Mouse (Mus musculus) T-helper 1 cell (primary cell): ENCODE results near the gene Fam228b.
"Not testable (repeated sequence)": the region's sequence is repeated elsewhere in the genome, so short reads cannot be mapped to it uniquely, and the experiment has no call there.

Experiments
- in situ Hi-C: fragments of 300-600 bp; cut with MboI, MseI; formaldehyde crosslinking; loops from one replicate; pipeline ENCODE4 v1.15.1; 2025; ENCODE audit warnings: high pct_unique_total_duplicates

Gene Fam228b

GRCm38 (mm10) chr12:4768492-4769332 lies at the start of gene Fam228b, which contains the start of gene Pfn4:
Gene Fam228b (minus strand): TSS chr12:4769267.
Gene Pfn4 (plus strand): TSS chr12:4769022.
- in situ Hi-C loops, result no loop called here

- in situ Hi-C loops, result no loop called here
Measured at GRCm38 (mm10) chr12:4817361-4818101, 48.5 kb upstream of the Fam228b start, which contains the start of gene Sf3b6. Gene Sf3b6 (plus strand): TSS chr12:4817544.

- in situ Hi-C loops, result no loop called here
Measured at GRCm38 (mm10) chr12:4816680-4817360, 47.8 kb upstream of the Fam228b start.

GRCm38 (mm10) chr12:4813636-4814035 lies 44.6 kb upstream of the Fam228b start:
- in situ Hi-C loops, result no loop called here

- in situ Hi-C loops, result no loop called here
Measured at GRCm38 (mm10) chr12:4811705-4812104, 42.6 kb upstream of the Fam228b start.

GRCm38 (mm10) chr12:4811036-4811435 lies 42.0 kb upstream of the Fam228b start:
- in situ Hi-C loops, result no loop called here

- in situ Hi-C loops, result not testable (repeated sequence)
Measured at GRCm38 (mm10) chr12:4797471-4797870, 28.4 kb upstream of the Fam228b start.

GRCm38 (mm10) chr12:4793718-4794117 lies 24.7 kb upstream of the Fam228b start:
- in situ Hi-C loops, result no loop called here

- in situ Hi-C loops, result not testable (repeated sequence)
Measured at GRCm38 (mm10) chr12:4788128-4788527, 19.1 kb upstream of the Fam228b start.

- in situ Hi-C loops, result no loop called here
Measured at GRCm38 (mm10) chr12:4784466-4784865, 15.4 kb upstream of the Fam228b start.

GRCm38 (mm10) chr12:4783598-4783997 lies 14.5 kb upstream of the Fam228b start:
- in situ Hi-C loops, result no loop called here

GRCm38 (mm10) chr12:4781725-4782404 lies 12.8 kb upstream of the Fam228b start:
- in situ Hi-C loops, result not testable (repeated sequence)

- in situ Hi-C loops, result no loop called here
Measured at GRCm38 (mm10) chr12:4781270-4781669, 12.2 kb upstream of the Fam228b start.

- in situ Hi-C loops, result no loop called here
Measured at GRCm38 (mm10) chr12:4780245-4780644, 11.2 kb upstream of the Fam228b start.

GRCm38 (mm10) chr12:4777734-4778133 lies 8.7 kb upstream of the Fam228b start:
- in situ Hi-C loops, result no loop called here

GRCm38 (mm10) chr12:4775588-4775949 lies 6.5 kb upstream of the Fam228b start:
- in situ Hi-C loops, result no loop called here

- in situ Hi-C loops, result no loop called here
Measured at GRCm38 (mm10) chr12:4774895-4775587, 6.0 kb upstream of the Fam228b start.

- in situ Hi-C loops, result no loop called here
Measured at GRCm38 (mm10) chr12:4769333-4769723, 261 bp upstream of the Fam228b start.

GRCm38 (mm10) chr12:4757060-4757459 lies 12.0 kb downstream of the Fam228b start:
- in situ Hi-C loops, result no loop called here

GRCm38 (mm10) chr12:4754451-4754850 lies 14.6 kb downstream of the Fam228b start:
- in situ Hi-C loops, result not testable (repeated sequence)

- in situ Hi-C loops, result no loop called here
Measured at GRCm38 (mm10) chr12:4744486-4744885, 24.6 kb downstream of the Fam228b start.
